Mouse (Mus musculus): Measurements from ENCODE around the gene Slco6c1.

Gene Slco6c1

GRCm38 (mm10) chr1:97128201-97128600 lies at the start of gene Slco6c1:
Gene Slco6c1, minus strand, starts transcription at chr1:97128301.
- DNase-seq (ENCODE audit: low read depth, low spot score), result no peak

- DNase-seq (ENCODE audit: low read depth, low spot score), result no peak
These were observed 89.1 kb downstream of the Slco6c1 start for GRCm38 (mm10) chr1:97038982-97039381.

- no peak for DNase-seq (ENCODE audit: low read depth, low spot score)
These were observed 89.6 kb downstream of the Slco6c1 start for GRCm38 (mm10) chr1:97038548-97038947.

GRCm38 (mm10) chr1:97037955-97038354 lies 90.1 kb downstream of the Slco6c1 start:
- DNase-seq (ENCODE audit: low read depth, low spot score), result no peak

- no peak for DNase-seq (ENCODE audit: low read depth, low spot score)
These were observed 106.7 kb downstream of the Slco6c1 start for GRCm38 (mm10) chr1:97021388-97021787.

- DNase-seq (ENCODE audit: low read depth, low spot score), result no peak
These were observed 108.7 kb downstream of the Slco6c1 start for GRCm38 (mm10) chr1:97019404-97019803.

- peak; percentile 26 for DNase-seq (ENCODE audit: low read depth, low spot score)
These were observed 109.1 kb downstream of the Slco6c1 start for GRCm38 (mm10) chr1:97018978-97019377.
